Mouse (Mus musculus): ENCODE data around the gene Tnk1.

Gene Tnk1

DNA sequence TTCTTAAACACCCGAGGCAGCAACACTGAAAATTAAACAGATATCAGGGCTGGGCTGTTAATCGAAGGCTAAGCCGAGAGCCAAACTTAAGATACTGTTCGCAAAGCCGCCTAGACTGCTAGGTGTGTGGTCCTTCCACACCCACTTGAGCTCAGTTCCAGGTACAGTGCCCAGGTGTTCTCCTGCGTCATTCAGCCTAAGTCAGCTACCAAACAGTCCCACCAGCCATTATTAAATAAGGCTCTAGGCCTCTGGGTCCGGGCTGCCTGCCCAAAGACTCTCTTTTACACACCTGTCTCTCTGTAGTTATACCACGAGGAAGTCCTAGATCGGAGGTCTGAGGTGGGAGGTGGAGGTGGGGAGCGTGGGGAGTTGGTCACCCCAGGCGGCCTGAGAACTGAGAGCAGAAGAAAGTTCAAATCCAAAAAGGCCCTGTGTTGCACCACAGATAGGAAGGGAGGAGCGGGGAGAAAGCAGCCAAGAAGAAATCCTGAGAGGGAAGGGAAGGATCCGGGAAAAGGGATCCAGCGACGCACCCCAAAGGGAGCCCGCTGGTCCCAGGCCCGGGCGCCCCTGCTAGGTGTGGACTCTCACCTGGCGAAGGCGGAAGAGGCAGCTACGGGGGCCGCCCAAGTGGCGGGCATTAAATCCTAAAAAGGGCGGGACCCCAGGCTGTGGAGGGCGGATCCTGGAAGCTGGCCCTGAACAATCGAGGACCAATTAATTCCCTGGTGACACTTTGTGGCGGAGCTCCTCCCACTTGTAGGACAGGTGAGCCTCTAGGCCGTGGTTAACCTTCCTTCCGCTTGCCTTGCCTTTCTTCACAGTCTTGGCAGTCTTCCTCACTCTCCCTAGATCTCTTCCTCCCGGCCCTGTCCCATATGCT is at the start of gene Tnk1:
Gene Tnk1, minus strand, starts transcription at position 618 of the 886 bp plus-strand sequence.
- no peak for DNase-seq (ENCODE audit: low read depth, low spot score)

DNA sequence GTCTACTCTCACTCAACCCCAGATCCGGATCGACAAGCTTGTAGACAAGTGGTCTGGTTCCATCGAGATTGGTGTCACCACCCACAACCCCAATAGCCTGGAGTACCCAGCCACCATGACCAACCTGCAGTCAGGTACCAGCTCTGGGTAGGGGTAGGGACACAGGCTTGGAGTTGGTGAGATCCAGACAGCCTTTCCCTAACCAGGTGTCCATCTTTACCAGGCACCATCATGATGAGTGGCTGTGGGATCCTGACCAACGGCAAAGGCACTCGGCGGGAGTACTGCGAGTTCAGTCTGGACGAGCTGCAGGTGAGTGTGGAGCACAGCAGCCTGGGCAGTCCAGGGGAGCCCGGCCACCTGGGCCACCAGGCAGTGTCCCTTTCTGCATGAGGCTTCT is 45.8 kb upstream of the Tnk1 start:
- no peak for DNase-seq (ENCODE audit: low read depth, low spot score)

DNA sequence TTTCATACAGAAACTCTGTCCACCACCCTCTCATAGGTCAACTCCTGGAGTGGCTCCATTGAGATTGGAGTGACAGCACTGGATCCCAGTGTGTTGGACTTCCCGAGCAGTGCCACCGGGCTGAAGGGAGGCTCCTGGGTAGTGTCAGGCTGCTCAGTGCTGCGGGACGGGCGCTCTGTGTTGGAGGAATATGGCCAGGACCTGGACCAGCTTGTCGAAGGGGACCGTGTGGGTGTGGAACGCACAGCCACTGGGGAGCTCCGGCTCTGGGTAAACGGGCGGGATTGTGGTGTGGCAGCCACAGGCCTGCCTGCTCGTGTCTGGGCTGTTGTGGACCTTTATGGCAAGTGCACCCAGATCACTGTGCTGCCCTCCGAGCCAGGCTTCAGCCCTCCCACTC is 44.4 kb upstream of the Tnk1 start:
- no peak for DNase-seq (ENCODE audit: low read depth, low spot score)

DNA sequence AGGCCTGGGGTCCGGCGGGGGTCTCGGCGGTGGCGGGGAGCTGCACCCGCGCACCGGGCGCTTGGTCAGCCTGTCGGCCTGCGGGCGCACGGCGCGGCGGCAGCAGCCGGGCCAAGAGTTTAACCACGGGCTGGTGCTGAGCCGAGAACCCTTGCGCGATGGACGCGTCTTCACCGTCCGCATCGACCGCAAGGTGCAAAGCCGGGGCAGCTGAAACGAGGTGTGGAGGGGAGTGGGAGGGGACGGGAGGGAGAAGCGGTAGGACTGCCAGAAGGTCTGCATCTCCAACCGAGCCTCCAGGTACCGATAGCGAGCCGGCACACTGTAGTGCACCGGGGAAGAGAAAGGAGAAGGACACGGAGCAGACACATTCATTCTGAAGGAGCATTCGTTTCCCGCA is 43.5 kb upstream of the Tnk1 start:
- no peak for DNase-seq (ENCODE audit: low read depth, low spot score)

DNA sequence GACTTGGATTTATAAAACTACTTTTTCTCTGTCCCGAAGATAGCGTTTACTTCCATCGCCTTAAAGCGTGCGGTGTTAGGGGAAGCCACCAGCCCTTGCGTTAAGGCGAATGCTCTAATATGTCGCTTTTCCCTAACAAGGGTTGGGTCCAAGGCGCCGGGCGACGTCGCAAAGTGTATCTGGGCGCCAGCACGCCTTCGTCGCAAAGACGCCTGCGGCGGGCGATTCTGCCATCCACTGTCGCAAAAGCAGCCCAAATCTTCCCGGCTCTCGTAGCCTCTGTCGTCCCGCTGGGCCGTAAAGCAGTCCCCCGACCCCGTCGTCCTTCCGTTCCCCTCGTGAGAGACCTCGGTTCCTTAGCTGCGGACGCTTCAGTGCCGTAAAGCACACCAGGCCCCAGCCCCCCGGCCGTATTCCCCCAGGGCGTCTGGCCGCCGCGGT is 42.9 kb upstream of the Tnk1 start:
- peak; percentile 99 for DNase-seq (ENCODE audit: low read depth, low spot score)

DNA sequence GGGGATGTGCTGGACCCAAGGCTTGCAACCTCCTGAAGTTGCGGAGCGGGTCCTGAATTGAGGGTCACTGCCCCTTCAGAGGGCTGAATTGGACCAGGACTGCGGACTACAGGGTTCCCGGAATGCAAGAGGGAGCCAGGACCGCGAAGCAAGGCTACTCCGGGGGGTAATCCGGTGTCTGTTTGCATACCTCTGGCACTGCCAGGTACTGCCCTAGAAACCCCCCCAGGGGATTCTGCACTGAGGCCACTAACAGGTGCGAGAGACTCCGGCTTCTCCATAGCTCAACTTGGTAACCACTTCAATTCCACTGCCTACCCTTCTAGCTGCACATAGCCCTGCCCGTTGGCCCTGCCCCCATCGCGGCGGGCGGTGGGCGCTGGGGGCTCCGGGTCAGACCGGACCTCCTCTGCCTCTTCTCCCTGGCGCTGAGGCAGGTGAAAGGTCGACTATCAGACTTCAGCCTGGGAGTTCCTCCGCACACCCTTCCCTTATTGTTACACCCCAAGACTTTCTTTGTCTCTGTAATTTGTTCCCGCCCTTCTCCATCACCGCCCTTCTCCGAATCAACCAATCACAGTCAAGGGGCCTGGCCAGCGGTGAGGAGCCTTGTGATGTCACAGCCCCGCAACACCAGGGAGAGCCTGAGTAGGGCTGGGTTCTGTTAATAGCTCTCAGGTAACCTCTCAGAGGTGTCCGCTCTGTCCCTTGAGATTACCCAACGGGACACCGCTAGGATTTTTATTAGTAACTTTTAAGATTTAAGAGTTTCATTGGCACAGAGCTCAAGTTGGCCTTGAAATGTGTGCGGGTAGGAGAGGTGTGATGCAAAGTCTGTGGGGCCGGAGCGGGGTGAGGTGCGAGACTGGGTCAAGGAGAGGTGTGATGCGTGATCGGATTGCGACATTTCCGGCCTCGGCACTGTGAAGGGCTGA is 42.2 kb upstream of the Tnk1 start, which contains the start of the genes 2810408A11Rik and Neurl4:
Gene 2810408A11Rik, minus strand, starts transcription at position 517 of the 935 bp plus-strand sequence.
Gene Neurl4, plus strand, starts transcription at position 602 of the 935 bp plus-strand sequence.
- peak; percentile 90 for DNase-seq (ENCODE audit: low read depth, low spot score)

DNA sequence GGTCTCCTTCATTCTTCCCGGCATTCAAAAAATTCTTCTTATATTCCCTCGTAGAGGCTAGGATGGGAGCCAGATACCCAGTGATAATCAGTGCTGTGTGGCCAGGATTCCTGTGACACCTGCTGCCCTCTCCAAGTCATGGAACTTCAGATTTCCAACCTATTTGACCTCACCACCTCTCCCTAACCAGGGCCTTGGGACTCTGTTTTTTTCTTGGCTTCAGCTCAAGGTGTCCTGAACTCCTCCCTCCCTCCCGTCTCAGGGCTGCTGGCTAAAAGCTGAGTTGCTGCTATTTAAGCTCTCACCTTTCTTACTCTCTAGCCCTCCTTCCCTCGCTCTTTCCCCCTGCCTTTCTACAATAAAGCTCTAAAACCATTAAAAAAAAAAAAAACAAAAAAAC is 41.3 kb upstream of the Tnk1 start:
- no peak for DNase-seq (ENCODE audit: low read depth, low spot score)

DNA sequence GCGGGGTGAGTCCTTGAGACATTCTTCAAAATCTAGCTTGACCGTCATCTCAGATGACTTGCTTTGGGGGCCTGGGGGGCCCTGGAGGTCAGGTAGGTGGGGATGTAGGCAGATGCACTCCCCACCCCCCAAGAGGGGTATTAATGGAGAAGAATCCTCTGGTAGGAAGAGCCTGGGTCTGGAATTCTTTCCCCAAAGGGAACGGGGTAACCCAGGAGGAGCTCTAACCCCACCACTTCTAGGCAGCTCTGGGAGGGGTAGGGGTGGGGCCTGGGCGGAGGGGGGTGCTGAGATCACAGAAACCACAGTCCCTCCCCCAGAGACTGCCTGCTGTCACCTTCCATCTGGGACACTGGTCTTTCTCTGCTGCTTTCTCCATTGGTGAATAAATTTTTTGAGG is 36.8 kb upstream of the Tnk1 start, which contains the start of gene Acap1:
Gene Acap1, minus strand, starts transcription at position 249 of the 400 bp plus-strand sequence.
- no peak for DNase-seq (ENCODE audit: low read depth, low spot score)

DNA sequence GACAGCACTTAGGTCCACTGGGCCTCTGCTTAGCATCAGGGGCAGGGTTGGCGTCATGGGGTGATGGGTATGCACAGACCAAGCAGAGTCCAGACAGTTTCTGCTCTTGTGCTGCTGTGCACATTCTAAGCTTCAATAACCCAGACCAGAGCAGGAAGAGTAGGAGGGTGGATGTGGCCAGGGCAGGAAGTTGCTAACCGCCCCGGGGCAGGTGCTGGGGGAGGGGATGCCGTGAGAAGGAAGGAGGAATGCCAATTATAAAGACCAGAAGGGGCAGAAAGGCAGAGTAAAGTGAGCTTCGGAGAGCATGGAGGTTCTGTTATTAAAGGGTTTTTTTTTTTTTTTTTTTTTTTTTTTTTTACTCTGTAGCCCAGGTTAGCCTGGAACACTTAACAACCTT is 36.1 kb upstream of the Tnk1 start:
- no peak for DNase-seq (ENCODE audit: low read depth, low spot score)

DNA sequence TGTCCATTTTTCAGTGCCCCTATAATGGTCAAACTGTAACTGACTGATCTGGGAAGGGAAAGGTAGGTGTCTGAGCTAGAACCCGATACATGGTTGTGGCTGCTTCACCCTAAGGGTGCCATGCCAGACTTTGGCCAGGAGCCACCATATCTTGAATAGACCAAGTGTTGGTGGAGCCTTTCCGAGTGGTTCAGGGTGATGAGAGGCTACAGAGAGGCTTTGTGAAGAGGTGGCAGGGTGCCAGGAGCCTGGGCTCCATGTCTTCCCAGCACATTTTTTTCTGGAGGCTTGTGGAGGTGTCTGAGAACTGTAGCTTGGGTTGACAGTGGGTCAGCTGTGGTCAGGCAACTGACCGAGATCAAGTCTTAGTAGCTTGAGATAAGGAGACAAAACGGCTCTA is 33.0 kb upstream of the Tnk1 start:
- no peak for DNase-seq (ENCODE audit: low read depth, low spot score)

DNA sequence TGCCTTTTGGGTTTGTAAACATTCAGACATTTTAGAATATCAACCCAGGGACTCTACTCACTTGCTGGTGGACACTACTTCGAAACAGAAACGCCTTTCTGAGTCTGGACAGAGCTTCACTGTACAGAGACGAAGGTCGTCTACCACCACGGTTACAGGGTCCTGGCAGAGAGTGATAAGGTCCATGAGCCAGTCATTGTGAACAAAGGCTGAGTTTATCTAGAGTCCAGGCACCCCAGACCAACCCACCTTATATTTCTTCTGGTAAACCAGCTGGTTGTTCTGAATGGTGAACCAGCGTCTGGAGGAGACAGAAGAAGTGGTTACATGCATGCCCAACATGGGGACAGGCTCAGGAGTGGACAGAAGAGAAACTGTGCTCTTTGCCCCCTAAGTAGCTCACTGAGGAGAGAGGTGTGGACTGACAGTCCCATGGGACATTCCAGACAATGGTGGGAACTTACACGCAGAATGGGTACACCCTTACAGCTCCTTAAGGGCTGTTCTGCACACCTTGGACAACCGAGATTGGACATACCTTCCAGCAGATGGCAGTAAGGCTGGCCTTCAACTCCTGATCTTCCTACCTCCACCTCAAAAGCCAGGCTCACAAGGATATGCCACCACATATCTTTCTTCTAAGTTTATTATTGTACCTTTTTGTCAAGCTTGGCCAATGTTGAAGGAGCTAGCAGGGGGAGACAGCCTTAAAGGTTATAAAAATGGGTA is 28.5 kb upstream of the Tnk1 start:
- DNase-seq (ENCODE audit: low read depth, low spot score), result no peak

DNA sequence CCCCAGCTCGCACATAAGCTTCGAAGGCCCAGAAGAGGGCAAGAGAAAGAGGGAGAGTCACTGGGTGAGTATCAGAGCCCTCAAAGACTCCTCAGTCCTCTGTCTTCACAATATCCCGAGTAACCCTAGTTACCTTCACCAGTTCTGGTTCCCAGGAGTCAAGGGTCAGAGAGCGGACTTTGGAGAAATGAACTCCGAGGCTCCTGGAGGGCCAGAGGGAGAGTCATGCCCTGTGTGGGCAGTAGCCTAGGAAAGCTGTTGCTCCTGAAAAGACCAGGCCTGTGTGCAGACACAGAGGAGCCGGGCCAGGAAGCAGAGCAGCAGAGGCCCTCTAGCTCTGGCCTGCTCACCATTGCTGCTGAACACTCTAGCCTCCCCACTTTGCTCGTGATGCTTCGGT is 26.1 kb upstream of the Tnk1 start:
- no peak for DNase-seq (ENCODE audit: low read depth, low spot score)

DNA sequence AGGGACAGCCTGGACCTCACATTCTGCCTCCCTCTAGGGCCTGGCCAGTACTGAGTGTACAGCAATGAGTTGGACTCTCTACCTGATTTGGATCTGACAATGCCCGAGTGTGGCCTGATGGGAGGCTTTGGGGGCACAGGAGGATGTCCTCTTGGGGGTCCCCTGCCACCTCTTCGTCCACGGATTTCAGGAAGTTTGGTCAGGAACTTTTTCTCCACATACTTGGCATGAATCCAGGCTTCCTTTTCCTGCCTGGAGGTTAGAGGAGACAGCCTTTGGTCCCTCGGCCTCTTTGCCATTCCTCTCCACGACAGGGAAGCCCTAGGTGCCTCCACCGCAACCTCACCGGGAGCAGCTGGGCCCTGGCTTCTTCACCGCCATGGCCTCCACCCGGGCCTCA is 25.7 kb upstream of the Tnk1 start:
- no peak for DNase-seq (ENCODE audit: low read depth, low spot score)

DNA sequence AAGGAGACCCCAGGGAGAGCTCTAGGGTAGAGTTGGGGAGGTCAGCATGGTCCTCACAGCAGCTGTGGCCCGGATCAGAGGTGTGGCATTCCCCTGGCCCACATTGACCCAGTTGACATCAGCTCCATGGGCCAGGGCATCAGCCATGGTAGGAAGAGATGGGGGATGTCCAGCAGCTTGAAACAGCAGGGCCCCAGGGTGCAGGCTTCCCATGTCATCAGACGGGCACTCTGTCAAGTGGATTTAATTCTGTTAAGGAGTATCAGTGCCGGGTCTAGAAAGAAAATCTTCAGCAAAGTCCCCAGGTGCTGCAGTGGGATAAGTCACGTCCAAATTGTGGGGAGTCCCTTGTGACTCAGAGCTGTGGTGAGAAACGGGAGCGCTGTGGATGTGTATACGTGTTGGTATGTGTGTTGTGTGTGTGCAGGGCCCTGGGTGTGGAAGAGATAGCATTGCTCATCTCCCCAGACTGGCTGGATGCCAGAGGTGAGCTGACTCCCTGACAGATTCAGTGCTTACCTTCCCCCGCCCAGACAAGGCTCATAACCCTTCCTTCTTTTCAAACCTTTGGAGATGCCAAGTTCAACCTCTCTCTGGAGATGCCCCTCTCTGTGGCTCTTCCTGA is 25.1 kb upstream of the Tnk1 start:
- no peak for DNase-seq (ENCODE audit: low read depth, low spot score)

DNA sequence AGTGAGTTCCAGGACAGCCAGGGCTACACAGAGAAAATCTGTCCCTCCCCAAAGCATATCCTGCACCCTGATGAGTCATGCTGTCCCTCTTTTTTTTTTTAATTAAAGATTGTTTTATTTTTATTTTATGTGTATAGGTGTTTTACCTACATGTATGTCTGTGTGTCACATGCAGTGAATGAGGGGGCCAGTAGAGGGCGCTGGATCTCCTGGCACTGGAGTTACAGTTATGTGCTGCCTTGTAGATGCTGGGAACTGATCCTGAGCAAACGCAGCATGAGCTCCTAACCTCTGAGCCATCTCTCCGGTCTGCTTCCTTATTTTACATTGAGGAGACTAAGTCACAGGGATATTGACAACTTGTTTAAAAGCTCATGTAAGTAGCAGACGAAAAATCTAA is 24.5 kb upstream of the Tnk1 start:
- no peak for DNase-seq (ENCODE audit: low read depth, low spot score)

DNA sequence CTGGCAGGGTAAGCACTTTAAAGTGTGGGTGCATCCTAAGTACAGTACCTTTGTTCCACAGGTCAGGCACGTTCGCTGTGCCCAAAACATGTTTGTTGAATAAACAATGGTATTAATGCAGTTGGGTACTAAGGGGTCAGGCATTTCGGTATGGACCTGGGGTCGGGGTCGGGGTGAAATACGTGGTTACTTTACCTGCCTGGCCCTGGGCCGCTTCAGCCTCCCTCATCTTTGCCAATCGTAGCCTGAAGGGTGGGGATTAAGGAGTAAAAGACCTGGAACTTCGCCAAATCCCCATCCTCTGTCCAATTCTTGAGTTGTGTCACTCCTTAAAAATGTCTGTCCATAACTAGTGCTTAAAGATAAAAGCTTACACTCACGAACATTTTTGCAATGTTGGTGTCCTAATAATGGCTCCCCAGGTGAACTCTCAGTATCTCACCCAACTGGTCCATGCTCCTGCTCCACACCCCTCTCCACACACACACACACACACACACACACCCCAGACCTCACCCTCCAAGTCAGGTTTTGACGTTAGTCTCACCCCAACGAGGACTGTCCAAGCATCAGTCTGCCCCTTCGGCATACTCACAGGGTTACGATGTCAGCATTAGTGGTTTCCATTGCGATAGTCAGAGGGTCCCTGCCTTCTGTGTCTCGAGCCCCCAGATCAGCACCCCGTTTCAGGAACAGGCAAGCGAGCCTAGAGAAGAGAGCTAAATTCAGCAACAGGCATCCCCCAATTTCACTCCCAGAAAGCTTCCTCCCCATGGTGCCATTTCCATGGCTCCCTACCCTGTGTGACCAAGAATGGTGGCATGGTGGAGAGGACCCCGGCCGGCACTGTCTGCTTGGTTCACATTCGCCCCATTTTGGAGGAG is 23.5 kb upstream of the Tnk1 start:
- DNase-seq (ENCODE audit: low read depth, low spot score), result no peak

DNA sequence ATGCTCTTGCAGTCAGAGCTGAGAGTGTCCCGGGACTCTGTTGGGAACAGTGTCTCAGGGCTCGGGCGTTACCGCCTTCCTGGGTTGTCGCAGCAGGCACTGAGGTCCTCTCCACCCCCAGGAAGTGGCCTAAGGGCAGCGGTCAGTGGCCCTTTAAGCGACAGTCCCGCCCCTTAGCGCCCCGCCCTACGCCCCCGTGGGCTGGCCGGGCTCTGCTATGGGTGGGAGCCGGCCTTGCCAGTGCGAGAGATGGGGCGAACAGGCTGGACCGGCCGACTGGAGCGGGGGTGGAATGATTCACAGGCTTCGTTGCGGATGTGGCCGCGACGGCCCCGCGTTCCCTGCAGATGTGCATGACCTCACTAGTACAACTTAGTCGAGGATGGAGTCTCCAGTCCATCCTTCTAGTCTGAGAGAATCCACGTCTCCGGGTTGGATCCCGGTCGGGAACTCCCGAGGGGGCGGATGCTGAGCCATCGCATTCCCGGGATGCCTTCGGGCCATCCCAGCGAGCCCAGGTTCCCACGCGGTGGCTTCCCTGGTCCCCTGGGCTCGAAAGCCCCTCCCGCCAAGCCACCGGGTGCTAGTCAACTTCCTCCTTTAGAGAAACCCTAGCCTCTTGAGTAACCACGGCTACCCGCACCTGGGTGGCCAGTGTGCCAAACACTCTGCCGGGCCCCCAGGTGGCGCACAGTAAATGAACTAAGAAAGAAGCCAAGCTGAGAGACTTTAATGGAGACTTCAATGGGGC is 22.5 kb upstream of the Tnk1 start, which contains the start of gene Kctd11:
Gene Kctd11, minus strand, starts transcription at position 554 of the 751 bp plus-strand sequence.
- no peak for DNase-seq (ENCODE audit: low read depth, low spot score)

DNA sequence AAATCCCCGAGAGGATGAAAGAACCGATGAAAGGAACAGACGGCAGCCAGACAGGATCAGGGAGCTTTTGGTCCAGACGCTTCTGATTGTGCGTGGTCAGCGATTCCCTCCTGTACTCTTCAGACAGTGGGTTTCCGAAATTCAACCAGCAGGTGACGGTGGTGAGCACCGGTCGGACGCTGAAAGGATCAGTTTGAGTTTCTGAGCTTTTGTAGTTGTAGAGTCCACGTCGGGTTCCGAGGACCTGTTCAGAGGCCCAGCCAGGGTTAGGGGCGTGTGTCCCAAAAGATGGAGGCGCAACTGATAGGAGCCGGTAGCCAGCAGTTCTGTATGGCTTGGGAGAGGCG is 21.9 kb upstream of the Tnk1 start:
- no peak for DNase-seq (ENCODE audit: low read depth, low spot score)

DNA sequence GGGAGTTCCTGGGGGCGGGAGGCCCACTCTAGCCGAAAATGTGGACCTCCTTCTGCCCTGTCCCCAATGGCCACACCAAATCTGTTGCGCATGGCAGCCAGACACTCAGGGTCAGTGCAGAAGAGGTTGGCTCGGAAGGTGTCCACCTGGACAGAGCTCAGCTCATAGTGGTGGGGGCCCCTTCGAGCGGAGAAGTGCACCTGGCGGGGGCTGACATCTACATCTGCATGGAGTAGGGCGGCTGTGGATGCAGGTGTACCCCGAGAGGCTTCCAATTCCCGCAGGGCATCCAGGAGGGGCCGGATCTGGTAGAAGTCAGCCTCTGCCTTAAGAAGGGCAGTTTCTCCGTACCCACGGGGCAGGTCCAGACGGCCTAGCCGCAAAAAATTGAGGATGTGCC is 21.2 kb upstream of the Tnk1 start:
- DNase-seq (ENCODE audit: low read depth, low spot score), result no peak

All from telencephalon, adult 2 months (tissue).